Mouse (Mus musculus): ENCODE measurements around the gene Hcar1. TPM values are rescaled to one million over a fixed set of nuclear protein-coding genes. Genes with fewer than 3 reads are reported as not detected.

Gene Hcar1
- polyA plus RNA-seq, 1 experiment from 2014 or later, result 0.10 TPM

GRCm38 (mm10) chr5:123863934-123864333 is 15.9 kb downstream of the Hcar1 start:
- no peak overlapping the region for H3K9ac ChIP-seq (replicated peaks; ENCODE audit: low read length)
- H3K4me2 ChIP-seq (ENCODE audit: low read depth, low read length), result no peak overlapping the region
- ATAC-seq (replicated peaks; ENCODE audit: insufficient number of reproducible peaks, low FRiP score, low TSS enrichment, low read depth) (no peak), DNase-seq (ENCODE audit: low spot score) (no peak)
- no peak overlapping the region for H3K4me3 ChIP-seq (ENCODE audit: low read depth, low read length)
- no peaks in the 10 kb centered on the region for H3K27me3 ChIP-seq (ENCODE audit: control insufficient read depth, insufficient read depth, low read length)
- no peaks in the 10 kb centered on the region for H3K9me3 ChIP-seq (replicated peaks; ENCODE audit: control insufficient read depth, low read length)
- H3K36me3 ChIP-seq (replicated peaks; ENCODE audit: control insufficient read depth, insufficient read depth, low read depth, low read length), result no peaks in the 10 kb centered on the region
- no peak overlapping the region for H3K27ac ChIP-seq (replicated peaks; ENCODE audit: low read depth, low read length)
- H3K4me1 ChIP-seq (ENCODE audit: control insufficient read depth, insufficient read depth, low read length), result no peaks in the 10 kb centered on the region; the same call in 1 of the 2 replicates
- WGBS, result 88% methylated on average over 14 of the region's 14 CpGs

GRCm38 (mm10) chr5:123862374-123863350 is 17.2 kb downstream of the Hcar1 start:
- DNase-seq (ENCODE audit: low spot score), result no peak
- no peaks in the 10 kb centered on the region for H3K27me3 ChIP-seq (ENCODE audit: control insufficient read depth, insufficient read depth, low read length)
- H3K4me3 ChIP-seq (ENCODE audit: low read depth, low read length), result no peak overlapping the region
- H3K4me2 ChIP-seq (ENCODE audit: low read depth, low read length), result no peak overlapping the region
- no peaks in the 10 kb centered on the region for H3K9me3 ChIP-seq (replicated peaks; ENCODE audit: control insufficient read depth, low read length)
- no peak overlapping the region for H3K27ac ChIP-seq (replicated peaks; ENCODE audit: low read depth, low read length)
- no peak for ATAC-seq (replicated peaks; ENCODE audit: insufficient number of reproducible peaks, low FRiP score, low TSS enrichment, low read depth)
- H3K4me1 ChIP-seq (ENCODE audit: control insufficient read depth, insufficient read depth, low read length), result no peaks in the 10 kb centered on the region; the same call in 1 of the 2 replicates
- 84% methylated on average over 15 of the region's 15 CpGs for WGBS
- no peak overlapping the region for H3K9ac ChIP-seq (replicated peaks; ENCODE audit: low read length)
- H3K36me3 ChIP-seq (replicated peaks; ENCODE audit: control insufficient read depth, insufficient read depth, low read depth, low read length), result no peaks in the 10 kb centered on the region

- no peak overlapping the region for H3K4me2 ChIP-seq (ENCODE audit: low read depth, low read length)
- no peaks in the 10 kb centered on the region; the same call in 1 of the 2 replicates for H3K4me1 ChIP-seq (ENCODE audit: control insufficient read depth, insufficient read depth, low read length)
- no peaks in the 10 kb centered on the region for H3K36me3 ChIP-seq (replicated peaks; ENCODE audit: control insufficient read depth, insufficient read depth, low read depth, low read length)
- H3K27me3 ChIP-seq (ENCODE audit: control insufficient read depth, insufficient read depth, low read length), result no peaks in the 10 kb centered on the region
- H3K27ac ChIP-seq (replicated peaks; ENCODE audit: low read depth, low read length), result no peak overlapping the region
- H3K9ac ChIP-seq (replicated peaks; ENCODE audit: low read length), result no peak overlapping the region
- ATAC-seq (replicated peaks; ENCODE audit: insufficient number of reproducible peaks, low FRiP score, low TSS enrichment, low read depth) (no peak), DNase-seq (ENCODE audit: low spot score) (no peak)
- no peak overlapping the region for H3K4me3 ChIP-seq (ENCODE audit: low read depth, low read length)
- H3K9me3 ChIP-seq (replicated peaks; ENCODE audit: control insufficient read depth, low read length), result no peaks in the 10 kb centered on the region
- 69% methylated on average over 11 of the region's 11 CpGs for WGBS
Measured at GRCm38 (mm10) chr5:123858798-123859197, 21.0 kb downstream of the Hcar1 start.

DNA sequence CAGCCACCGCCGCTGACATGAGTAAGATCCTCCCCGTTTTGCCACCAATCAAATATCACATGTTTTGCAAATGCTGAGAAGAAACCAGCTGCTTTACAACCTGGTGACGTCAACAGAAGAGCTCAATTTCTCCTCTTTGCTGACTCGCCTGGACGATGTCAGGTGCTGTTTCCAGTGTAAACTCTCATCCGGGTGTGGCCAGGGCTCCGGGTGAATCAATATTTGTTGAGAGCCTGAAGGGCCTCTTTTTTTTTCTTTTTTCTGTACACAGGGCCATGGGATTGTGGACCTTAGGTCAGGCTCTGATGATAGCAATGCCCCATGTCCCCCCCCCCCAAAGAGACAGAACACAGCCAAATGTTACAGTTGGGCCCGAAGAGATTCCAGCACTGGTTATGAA is 25.3 kb downstream of the Hcar1 start:
- no peaks in the 10 kb centered on the region for H3K9me3 ChIP-seq (replicated peaks; ENCODE audit: control insufficient read depth, low read length)
- no peak overlapping the region for H3K4me2 ChIP-seq (ENCODE audit: low read depth, low read length)
- DNase-seq (ENCODE audit: low spot score) (no peak), ATAC-seq (replicated peaks; ENCODE audit: insufficient number of reproducible peaks, low FRiP score, low TSS enrichment, low read depth) (no peak)
- H3K27ac ChIP-seq (replicated peaks; ENCODE audit: low read depth, low read length), result no peak overlapping the region
- no peaks in the 10 kb centered on the region for H3K27me3 ChIP-seq (ENCODE audit: control insufficient read depth, insufficient read depth, low read length)
- no peak overlapping the region for H3K4me3 ChIP-seq (ENCODE audit: low read depth, low read length)
- no peaks in the 10 kb centered on the region for H3K36me3 ChIP-seq (replicated peaks; ENCODE audit: control insufficient read depth, insufficient read depth, low read depth, low read length)
- H3K9ac ChIP-seq (replicated peaks; ENCODE audit: low read length), result no peak overlapping the region
- no peaks in the 10 kb centered on the region; the same call in 1 of the 2 replicates for H3K4me1 ChIP-seq (ENCODE audit: control insufficient read depth, insufficient read depth, low read length)
- 89% methylated on average over 9 of the region's 9 CpGs for WGBS

- WGBS, result 91% methylated on average over 11 of the region's 11 CpGs
- Histone ChIP-seq H3K36me3 (replicated peaks; ENCODE audit: control insufficient read depth, insufficient read depth, low read depth, low read length) (no peaks in the 10 kb centered on the region), H3K4me1 (ENCODE audit: control insufficient read depth, insufficient read depth, low read length) (no peaks in the 10 kb centered on the region), H3K9me3 (replicated peaks; ENCODE audit: control insufficient read depth, low read length) (no peaks in the 10 kb centered on the region), H3K9ac (replicated peaks; ENCODE audit: low read length) (no peak overlapping the region), H3K4me2 (ENCODE audit: low read depth, low read length) (no peak overlapping the region), H3K4me3 (ENCODE audit: low read depth, low read length) (no peak overlapping the region), H3K27me3 (ENCODE audit: control insufficient read depth, insufficient read depth, low read length) (no peaks in the 10 kb centered on the region), H3K27ac (replicated peaks; ENCODE audit: low read depth, low read length) (no peak overlapping the region)
- ATAC-seq (replicated peaks; ENCODE audit: insufficient number of reproducible peaks, low FRiP score, low TSS enrichment, low read depth) (no peak), DNase-seq (ENCODE audit: low spot score) (no peak)
Measured at GRCm38 (mm10) chr5:123853877-123854504, 25.8 kb downstream of the Hcar1 start.

- Histone ChIP-seq H3K4me2 (ENCODE audit: low read depth, low read length) (no peak overlapping the region), H3K36me3 (replicated peaks; ENCODE audit: control insufficient read depth, insufficient read depth, low read depth, low read length) (no peaks in the 10 kb centered on the region), H3K4me1 (ENCODE audit: control insufficient read depth, insufficient read depth, low read length) (no peaks in the 10 kb centered on the region), H3K9ac (replicated peaks; ENCODE audit: low read length) (no peak overlapping the region), H3K4me3 (ENCODE audit: low read depth, low read length) (no peak overlapping the region), H3K27ac (replicated peaks; ENCODE audit: low read depth, low read length) (no peak overlapping the region), H3K27me3 (ENCODE audit: control insufficient read depth, insufficient read depth, low read length) (no peaks in the 10 kb centered on the region), H3K9me3 (replicated peaks; ENCODE audit: control insufficient read depth, low read length) (no peaks in the 10 kb centered on the region)
- ATAC-seq (replicated peaks; ENCODE audit: insufficient number of reproducible peaks, low FRiP score, low TSS enrichment, low read depth) (no peak), DNase-seq (ENCODE audit: low spot score) (no peak)
- 49% methylated on average over 2 of the region's 2 CpGs for WGBS
Measured at GRCm38 (mm10) chr5:123851398-123851797, 28.4 kb downstream of the Hcar1 start.

DNA sequence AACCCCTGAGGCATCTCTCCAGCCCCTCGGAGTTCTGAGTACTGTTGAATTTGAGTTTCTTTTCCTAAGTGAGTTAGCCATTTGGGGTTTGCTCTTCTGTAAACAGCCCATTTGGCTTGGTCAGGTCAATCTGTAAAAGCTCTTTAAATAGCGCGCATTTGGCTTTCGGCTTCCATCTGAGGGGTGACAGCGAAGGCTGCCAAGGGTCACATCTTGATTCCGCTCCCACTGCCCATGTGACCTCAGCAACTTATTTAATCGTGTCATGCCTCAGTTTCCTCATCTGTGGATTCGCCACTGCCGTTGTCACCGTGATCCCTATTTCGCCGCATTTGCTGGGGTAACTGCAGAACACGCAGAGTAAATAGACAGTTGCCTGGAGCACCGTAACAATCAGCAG is 35.5 kb downstream of the Hcar1 start:
- no peaks in the 10 kb centered on the region for H3K9me3 ChIP-seq (replicated peaks; ENCODE audit: control insufficient read depth, low read length)
- H3K36me3 ChIP-seq (replicated peaks; ENCODE audit: control insufficient read depth, insufficient read depth, low read depth, low read length), result no peaks in the 10 kb centered on the region
- no peaks in the 10 kb centered on the region for H3K27me3 ChIP-seq (ENCODE audit: control insufficient read depth, insufficient read depth, low read length)
- no peak overlapping the region for H3K27ac ChIP-seq (replicated peaks; ENCODE audit: low read depth, low read length)
- 94% methylated on average over 14 of the region's 14 CpGs for WGBS
- DNase-seq (ENCODE audit: low spot score), result no peak
- H3K4me3 ChIP-seq (ENCODE audit: low read depth, low read length), result no peak overlapping the region
- no peak overlapping the region for H3K9ac ChIP-seq (replicated peaks; ENCODE audit: low read length)
- H3K4me2 ChIP-seq (ENCODE audit: low read depth, low read length), result no peak overlapping the region
- H3K4me1 ChIP-seq (ENCODE audit: control insufficient read depth, insufficient read depth, low read length), result no peaks in the 10 kb centered on the region
- ATAC-seq (replicated peaks; ENCODE audit: insufficient number of reproducible peaks, low FRiP score, low TSS enrichment, low read depth), result no peak

- Histone ChIP-seq H3K36me3 (replicated peaks; ENCODE audit: control insufficient read depth, insufficient read depth, low read depth, low read length) (no peaks in the 10 kb centered on the region), H3K9me3 (replicated peaks; ENCODE audit: control insufficient read depth, low read length) (no peaks in the 10 kb centered on the region), H3K4me1 (ENCODE audit: control insufficient read depth, insufficient read depth, low read length) (no peaks in the 10 kb centered on the region), H3K27ac (replicated peaks; ENCODE audit: low read depth, low read length) (no peak overlapping the region), H3K4me2 (ENCODE audit: low read depth, low read length) (no peak overlapping the region), H3K4me3 (ENCODE audit: low read depth, low read length) (no peak overlapping the region), H3K27me3 (ENCODE audit: control insufficient read depth, insufficient read depth, low read length) (no peaks in the 10 kb centered on the region), H3K9ac (replicated peaks; ENCODE audit: low read length) (no peak overlapping the region)
- DNase-seq (ENCODE audit: low spot score) (no peak), ATAC-seq (replicated peaks; ENCODE audit: insufficient number of reproducible peaks, low FRiP score, low TSS enrichment, low read depth) (no peak)
- WGBS, result 58% methylated on average over 4 of the region's 4 CpGs
Measured at GRCm38 (mm10) chr5:123843816-123844215, 36.0 kb downstream of the Hcar1 start.

Measured in embryonic facial prominence, embryonic 11.5 days (tissue).